Mouse (Mus musculus): ENCODE results near the gene Rps15. TPM values are rescaled to one million over a fixed set of nuclear protein-coding genes. Genes with fewer than 3 reads are reported as not detected.

Gene Rps15
- polyA plus RNA-seq, 1 experiment = 4,761 TPM

DNA sequence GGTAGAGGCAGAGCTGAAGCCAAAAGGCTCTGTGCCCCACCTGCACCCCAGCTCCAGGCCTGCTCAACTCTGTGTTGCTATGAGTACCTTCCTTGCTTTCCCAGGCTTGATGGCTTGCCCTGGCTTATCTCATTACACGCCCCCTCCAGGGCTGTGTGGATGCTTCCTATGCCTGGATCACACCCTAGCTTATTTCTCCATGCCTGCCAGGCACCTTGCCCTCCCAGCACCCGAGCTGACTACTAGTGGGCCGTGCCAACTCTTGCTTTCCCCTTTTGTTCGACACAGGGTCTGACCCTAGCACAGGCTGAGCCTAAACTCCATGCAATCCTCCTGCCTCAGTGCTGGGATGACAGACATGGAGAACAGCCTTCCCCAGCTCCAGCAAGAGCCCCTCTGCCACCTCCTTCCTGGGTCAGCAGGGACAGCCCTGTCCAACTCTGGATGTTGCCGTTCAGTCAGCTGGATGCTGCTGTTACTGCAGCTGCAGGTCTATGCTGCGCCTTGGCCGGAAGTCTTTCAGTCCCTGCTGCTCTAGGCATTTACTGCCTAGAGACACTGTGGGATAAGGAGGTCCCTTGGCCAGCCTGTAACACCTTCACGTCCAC, 5.4 kb downstream of the Rps15 start:
- Histone ChIP-seq H3K36me3 (ENCODE audit: control insufficient read depth, insufficient read depth) (peaks cover 16% of the 10 kb centered on the region), H3K4me2 (ENCODE audit: low read depth) (no peak overlapping the region), H3ac (ENCODE audit: control insufficient read depth, insufficient read length) (no peak overlapping the region), H3K27me3 (ENCODE audit: control insufficient read depth, insufficient read depth, insufficient read length) (peaks cover 27% of the 10 kb centered on the region), H3K4me3 (no peak overlapping the region), H3K79me2 (ENCODE audit: control insufficient read depth, insufficient read depth) (peaks cover 12% of the 10 kb centered on the region)
- TF ChIP-seq TCF3 (IDR thresholded peaks at IDR 0.05; ENCODE audit: insufficient read length, low read depth) (no peak), SRF (IDR thresholded peaks at IDR 0.05; ENCODE audit: control insufficient read depth, insufficient read length, low read depth) (no peak)

GRCm38 (mm10) chr10:80298571-80299281, 6.5 kb downstream of the Rps15 start:
- TF ChIP-seq TCF3 (IDR thresholded peaks at IDR 0.05; ENCODE audit: insufficient read length, low read depth) (no peak), POLR2A (IDR thresholded peaks at IDR 0.05; ENCODE audit: insufficient read length, low read depth) (no peak), SRF (IDR thresholded peaks at IDR 0.05; ENCODE audit: control insufficient read depth, insufficient read length, low read depth) (no peak), TCF12 (IDR thresholded peaks at IDR 0.05; ENCODE audit: insufficient read depth, poor library complexity, severe bottlenecking) (no peak), CEBPB (IDR thresholded peaks at IDR 0.05; ENCODE audit: insufficient read depth, poor library complexity, severe bottlenecking) (no peak), REST (IDR thresholded peaks at IDR 0.05; ENCODE audit: insufficient read depth, insufficient read length) (no peak), MYOD1 (IDR thresholded peaks at IDR 0.05; ENCODE audit: control insufficient read depth in 1 of 3, insufficient read length in 2 of 3, low read depth in 2 of 3) (no peak), USF1 (IDR thresholded peaks at IDR 0.05; ENCODE audit: low read depth) (no peak), POLR2AphosphoS2 (IDR thresholded peaks at IDR 0.05; ENCODE audit: insufficient read length, low read depth) (no peak), MAX (IDR thresholded peaks at IDR 0.05; ENCODE audit: low read depth) (no peak), E2F4 (IDR thresholded peaks at IDR 0.05; ENCODE audit: insufficient read depth) (no peak), MYOG (IDR thresholded peaks at IDR 0.05; ENCODE audit: control insufficient read depth in 1 of 3, insufficient read depth in 1 of 3, insufficient read length in 2 of 3, low read depth in 2 of 3) (no peak)
- Histone ChIP-seq H3K79me2 (ENCODE audit: control insufficient read depth, insufficient read depth) (peaks cover under 1% of the 10 kb centered on the region), H3K27me3 (ENCODE audit: control insufficient read depth, insufficient read depth, insufficient read length) (peaks cover 27% of the 10 kb centered on the region), H3K4me2 (ENCODE audit: low read depth) (no peak overlapping the region), H3K4me3 (no peak overlapping the region), H3K36me3 (ENCODE audit: control insufficient read depth, insufficient read depth) (peaks cover 16% of the 10 kb centered on the region), H3ac (ENCODE audit: control insufficient read depth, insufficient read length) (no peak overlapping the region)

- Histone ChIP-seq H3K4me3 (no peak overlapping the region), H3K4me2 (ENCODE audit: low read depth) (no peak overlapping the region), H3ac (ENCODE audit: control insufficient read depth, insufficient read length) (no peak overlapping the region), H3K36me3 (ENCODE audit: control insufficient read depth, insufficient read depth) (peaks cover 10% of the 10 kb centered on the region), H3K79me2 (ENCODE audit: control insufficient read depth, insufficient read depth) (no peaks in the 10 kb centered on the region), H3K27me3 (ENCODE audit: control insufficient read depth, insufficient read depth, insufficient read length) (peaks cover 27% of the 10 kb centered on the region)
- TF ChIP-seq CEBPB (IDR thresholded peaks at IDR 0.05; ENCODE audit: insufficient read depth, poor library complexity, severe bottlenecking) (no peak), POLR2A (IDR thresholded peaks at IDR 0.05; ENCODE audit: insufficient read length, low read depth) (no peak), TCF3 (IDR thresholded peaks at IDR 0.05; ENCODE audit: insufficient read length, low read depth) (no peak), SRF (IDR thresholded peaks at IDR 0.05; ENCODE audit: control insufficient read depth, insufficient read length, low read depth) (no peak), E2F4 (IDR thresholded peaks at IDR 0.05; ENCODE audit: insufficient read depth) (no peak)
These were observed 7.0 kb downstream of the Rps15 start for GRCm38 (mm10) chr10:80299301-80299700.

GRCm38 (mm10) chr10:80299824-80300223, 7.6 kb downstream of the Rps15 start:
- Histone ChIP-seq H3ac (ENCODE audit: control insufficient read depth, insufficient read length) (no peak overlapping the region), H3K79me2 (ENCODE audit: control insufficient read depth, insufficient read depth) (no peaks in the 10 kb centered on the region), H3K4me2 (ENCODE audit: low read depth) (no peak overlapping the region), H3K36me3 (ENCODE audit: control insufficient read depth, insufficient read depth) (peaks cover 5% of the 10 kb centered on the region), H3K4me3 (no peak overlapping the region), H3K27me3 (ENCODE audit: control insufficient read depth, insufficient read depth, insufficient read length) (peaks cover 31% of the 10 kb centered on the region)
- TF ChIP-seq TCF3 (IDR thresholded peaks at IDR 0.05; ENCODE audit: insufficient read length, low read depth) = no peak
- TF ChIP-seq POLR2A (IDR thresholded peaks at IDR 0.05; ENCODE audit: insufficient read length, low read depth) = no peak
- no peak for TF ChIP-seq POLR2AphosphoS2 (IDR thresholded peaks at IDR 0.05; ENCODE audit: insufficient read length, low read depth)
- no peak for TF ChIP-seq MAX (IDR thresholded peaks at IDR 0.05; ENCODE audit: low read depth)
- TF ChIP-seq MYOG (IDR thresholded peaks at IDR 0.05; ENCODE audit: control insufficient read depth in 1 of 3, insufficient read depth in 1 of 3, insufficient read length in 2 of 3, low read depth in 2 of 3) = no peak
- no peak for TF ChIP-seq REST (IDR thresholded peaks at IDR 0.05; ENCODE audit: insufficient read depth, insufficient read length)
- no peak for TF ChIP-seq E2F4 (IDR thresholded peaks at IDR 0.05; ENCODE audit: insufficient read depth)
- no peak for TF ChIP-seq SRF (IDR thresholded peaks at IDR 0.05; ENCODE audit: control insufficient read depth, insufficient read length, low read depth)

DNA sequence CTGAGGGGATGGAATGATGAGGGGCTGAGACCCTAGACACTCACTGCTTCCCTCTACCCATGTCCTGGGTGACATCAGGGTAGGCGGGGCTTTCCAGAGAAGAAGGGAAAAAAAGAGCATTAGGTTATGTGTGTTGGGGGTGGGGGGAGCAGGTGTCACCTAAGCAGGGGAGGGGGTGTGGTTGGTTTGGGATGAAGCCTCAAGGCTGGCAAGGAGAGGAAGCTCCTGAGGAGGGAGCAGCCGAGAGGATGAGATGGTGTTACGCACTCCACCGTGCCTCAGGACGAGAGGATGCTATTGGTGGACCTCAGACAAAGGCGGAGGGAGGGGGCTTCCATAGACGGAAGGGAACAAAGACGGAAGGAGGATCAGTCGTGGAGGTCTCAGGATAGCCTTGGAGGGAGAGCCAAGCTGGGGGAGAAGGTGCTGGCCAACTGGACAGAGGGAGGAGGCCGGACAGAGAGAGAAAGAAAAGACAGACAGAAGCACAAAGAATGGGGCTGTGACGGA, 8.5 kb downstream of the Rps15 start:
- TF ChIP-seq MYOG (IDR thresholded peaks at IDR 0.05; ENCODE audit: control insufficient read depth in 1 of 3, insufficient read depth in 1 of 3, insufficient read length in 2 of 3, low read depth in 2 of 3) = no peak
- no peak for TF ChIP-seq POLR2AphosphoS2 (IDR thresholded peaks at IDR 0.05; ENCODE audit: insufficient read length, low read depth)
- TF ChIP-seq POLR2A (IDR thresholded peaks at IDR 0.05; ENCODE audit: insufficient read length, low read depth) = no peak
- Histone ChIP-seq H3K79me2 (ENCODE audit: control insufficient read depth, insufficient read depth) (no peaks in the 10 kb centered on the region), H3K4me2 (ENCODE audit: low read depth) (no peak overlapping the region), H3ac (ENCODE audit: control insufficient read depth, insufficient read length) (no peak overlapping the region), H3K27me3 (ENCODE audit: control insufficient read depth, insufficient read depth, insufficient read length) (peaks cover 40% of the 10 kb centered on the region), H3K4me3 (no peak overlapping the region), H3K36me3 (ENCODE audit: control insufficient read depth, insufficient read depth) (no peaks in the 10 kb centered on the region)
